Mouse (Mus musculus): ENCODE data around the gene Lypd5. TPM values are rescaled to one million over a fixed set of nuclear protein-coding genes. Genes with fewer than 3 reads are reported as not detected.

Gene Lypd5
- total RNA-seq, 2 experiments from 2014 or later: not detected

GRCm38 (mm10) chr7:24356081-24356480 is 7.1 kb downstream of the Lypd5 start:
- DNase-seq (ENCODE audit: low spot score in 2 of 2): no peak
- intact Hi-C loops (cut with DNase I): no loop called here

GRCm38 (mm10) chr7:24357899-24358298 is 8.9 kb downstream of the Lypd5 start:
- intact Hi-C loops (cut with DNase I): no loop called here
- DNase-seq (ENCODE audit: low spot score in 2 of 2): no peak

- no peak for DNase-seq (ENCODE audit: low spot score in 2 of 2)
- intact Hi-C loops (cut with DNase I): no loop called here
These were observed 10.3 kb downstream of the Lypd5 start for GRCm38 (mm10) chr7:24359269-24359668.

GRCm38 (mm10) chr7:24361001-24361400 is 12.0 kb downstream of the Lypd5 start:
- DNase-seq (ENCODE audit: low spot score in 2 of 2): no peak
- intact Hi-C loops (cut with DNase I): no loop called here

GRCm38 (mm10) chr7:24363228-24363627 is 14.2 kb downstream of the Lypd5 start:
- intact Hi-C loops (cut with DNase I): no loop called here
- peak in 1 of 2 experiments; percentile 47 for DNase-seq (ENCODE audit: low spot score in 2 of 2)

- intact Hi-C loops (cut with DNase I): loop anchor here (2.0 kb wide), 1 partner anchor 20 kb away; no protein-coding TSS in a partner anchor
- DNase-seq (ENCODE audit: low spot score in 2 of 2): peak; percentile 82 to 87
These were observed 15.8 kb downstream of the Lypd5 start for GRCm38 (mm10) chr7:24364827-24365226.

- intact Hi-C loops (cut with DNase I): loop anchor here (2.0 kb wide), 1 partner anchor 19 kb away; no protein-coding TSS in a partner anchor
- no peak for DNase-seq (ENCODE audit: low spot score in 2 of 2)
These were observed 16.4 kb downstream of the Lypd5 start for GRCm38 (mm10) chr7:24365258-24366014.

- intact Hi-C loops (cut with DNase I): no loop called here
- DNase-seq (ENCODE audit: low spot score in 2 of 2): no peak
These were observed 18.0 kb downstream of the Lypd5 start for GRCm38 (mm10) chr7:24366716-24367632.

GRCm38 (mm10) chr7:24368226-24368625 is 19.2 kb downstream of the Lypd5 start:
- intact Hi-C loops (cut with DNase I): no loop called here
- DNase-seq (ENCODE audit: low spot score in 2 of 2): no peak

GRCm38 (mm10) chr7:24368946-24369345 is 19.9 kb downstream of the Lypd5 start:
- intact Hi-C loops (cut with DNase I): no loop called here

GRCm38 (mm10) chr7:24369731-24370541 is 20.9 kb downstream of the Lypd5 start, which contains the start of gene Kcnn4:
Kcnn4 (plus strand) TSS chr7:24370263.
- intact Hi-C loops (cut with DNase I): no loop called here
- DNase-seq (ENCODE audit: low spot score in 2 of 2): no peak

More at GRCm38 (mm10) chr7:24368946-24369345, 19.9 kb downstream of the Lypd5 start:
- no peak for DNase-seq (ENCODE audit: low spot score in 2 of 2)

- DNase-seq (ENCODE audit: low spot score in 2 of 2): no peak
- intact Hi-C loops (cut with DNase I): no loop called here
These were observed 22.2 kb downstream of the Lypd5 start for GRCm38 (mm10) chr7:24371012-24371808.

- no peak for DNase-seq (ENCODE audit: low spot score in 2 of 2)
- intact Hi-C loops (cut with DNase I): no loop called here
These were observed 22.8 kb downstream of the Lypd5 start for GRCm38 (mm10) chr7:24371809-24372145.

- DNase-seq (ENCODE audit: low spot score in 2 of 2): no peak
- intact Hi-C loops (cut with DNase I): no loop called here
These were observed 23.3 kb downstream of the Lypd5 start for GRCm38 (mm10) chr7:24372300-24372699.

GRCm38 (mm10) chr7:24372786-24373185 is 23.8 kb downstream of the Lypd5 start:
- intact Hi-C loops (cut with DNase I): no loop called here
- no peak for DNase-seq (ENCODE audit: low spot score in 2 of 2)

GRCm38 (mm10) chr7:24373538-24374379 is 24.8 kb downstream of the Lypd5 start:
- DNase-seq (ENCODE audit: low spot score in 2 of 2): peak; percentile 27 to 46
- intact Hi-C loops (cut with DNase I): no loop called here

- intact Hi-C loops (cut with DNase I): no loop called here
- no peak for DNase-seq (ENCODE audit: low spot score in 2 of 2)
These were observed 27.5 kb downstream of the Lypd5 start for GRCm38 (mm10) chr7:24376456-24376855.

All from left cerebral cortex, postnatal 25 days (tissue).